Mouse (Mus musculus): ENCODE data around the gene Pias4.
A peak's percentile ranks its signal among the peaks of the same experiment; 100 is the strongest.

Pias4 gene

DNA sequence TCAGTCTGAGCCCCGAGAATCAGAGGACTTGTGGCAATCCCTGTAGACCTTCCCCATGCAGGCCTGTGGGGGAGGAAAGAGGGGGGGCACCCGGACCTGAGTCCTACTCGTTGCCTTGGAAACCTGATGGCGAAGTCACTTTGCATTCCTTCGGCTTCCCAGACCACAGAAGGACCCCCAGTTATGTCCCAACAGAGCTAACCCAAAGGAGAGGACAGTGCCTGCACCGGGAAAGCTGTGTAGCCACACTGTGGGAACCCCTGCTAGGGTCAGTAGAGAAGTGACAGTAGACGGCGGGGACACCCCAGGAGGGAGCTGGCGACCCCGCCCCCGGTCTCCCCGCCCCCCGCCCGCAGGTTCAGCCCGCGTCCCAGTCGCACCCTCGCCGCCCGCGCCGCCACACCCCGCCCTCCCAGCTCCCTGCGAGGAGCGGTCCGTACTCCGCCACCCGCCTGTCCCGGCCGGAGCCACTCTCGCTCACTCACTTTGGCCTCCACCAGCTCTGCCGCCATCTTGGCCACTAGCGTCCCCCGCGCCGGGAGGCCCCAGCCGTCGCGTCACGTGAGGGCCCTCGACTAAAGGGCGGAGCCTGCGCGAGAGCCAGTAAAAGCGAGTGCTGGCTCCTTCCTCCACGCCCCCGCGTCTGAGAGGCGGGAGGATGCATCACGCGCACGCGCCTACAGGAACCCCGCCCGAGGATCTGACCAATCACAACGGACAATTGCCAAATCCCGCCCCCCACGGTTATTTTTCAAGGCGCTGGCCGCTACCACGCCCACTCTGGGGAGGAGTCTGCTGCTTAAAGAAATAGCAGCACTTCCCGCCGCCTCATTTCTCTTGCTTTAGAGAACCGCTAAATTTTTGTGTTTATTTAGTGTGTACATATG lies at the start of gene Pias4:
Pias4 (minus strand) TSS at position 724 of the 887 bp plus-strand sequence.
- DNase-seq (ENCODE audit: low spot score): peak; percentile 99

DNA sequence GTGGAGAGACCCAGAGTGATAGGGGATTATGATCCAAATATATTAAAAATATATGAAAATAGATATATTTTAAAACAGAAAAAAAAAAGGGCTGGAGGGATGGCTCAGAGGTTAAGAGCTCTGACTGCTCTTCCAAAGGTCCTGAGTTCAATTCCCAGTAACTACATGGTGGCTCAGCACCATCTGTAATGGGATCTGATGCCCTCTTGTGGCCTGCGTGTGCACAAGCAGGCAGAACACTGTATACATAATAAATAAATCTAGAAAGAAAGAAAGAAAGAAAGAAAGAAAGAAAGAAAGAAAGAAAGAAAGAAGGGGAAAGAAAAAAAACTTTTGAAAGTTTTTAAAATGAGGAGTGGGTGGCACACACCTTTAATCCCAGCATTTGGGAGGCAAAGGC lies 49.5 kb upstream of the Pias4 start:
- peak; percentile 30 for DNase-seq (ENCODE audit: low spot score)

DNA sequence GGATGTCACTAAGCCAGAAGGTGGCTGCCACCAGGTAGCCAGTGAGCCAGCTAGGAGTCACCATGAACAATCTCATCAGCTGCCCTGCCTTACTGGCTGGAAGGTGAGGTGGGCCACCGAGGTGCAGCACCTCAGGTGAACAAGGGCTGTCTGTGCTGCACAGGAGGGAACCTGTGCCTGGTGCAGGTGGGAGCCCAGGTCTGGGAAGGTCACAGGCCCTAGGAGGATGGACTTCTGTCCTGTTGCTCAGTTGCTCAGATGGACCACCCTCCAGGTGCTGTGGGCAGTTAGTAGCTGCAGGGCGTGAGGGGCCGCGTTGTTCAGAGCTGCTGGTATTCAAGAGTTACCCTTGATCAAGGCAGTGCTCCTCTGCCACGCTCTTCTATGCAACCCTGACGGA lies 49.1 kb upstream of the Pias4 start:
- no peak for DNase-seq (ENCODE audit: low spot score)

DNA sequence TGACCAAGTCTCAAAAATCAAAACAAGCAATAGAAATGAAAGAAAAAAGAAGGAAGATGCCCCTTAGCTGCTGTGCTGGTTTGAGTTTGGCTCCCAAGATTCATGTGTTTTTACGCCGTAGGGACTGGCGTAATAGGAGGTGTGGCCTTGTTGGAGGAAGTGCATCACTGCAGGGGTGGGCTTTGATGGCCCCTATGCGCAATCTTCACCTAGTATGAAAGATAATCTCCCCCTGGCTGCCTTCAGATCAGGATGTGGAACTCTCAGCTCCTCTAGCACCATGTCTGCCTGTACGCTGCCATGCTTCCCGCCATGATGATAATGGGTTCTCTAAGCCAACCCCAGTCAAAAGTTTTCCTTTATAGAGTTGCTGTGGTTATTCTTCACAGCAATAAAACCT lies 48.5 kb upstream of the Pias4 start:
- DNase-seq (ENCODE audit: low spot score): no peak

DNA sequence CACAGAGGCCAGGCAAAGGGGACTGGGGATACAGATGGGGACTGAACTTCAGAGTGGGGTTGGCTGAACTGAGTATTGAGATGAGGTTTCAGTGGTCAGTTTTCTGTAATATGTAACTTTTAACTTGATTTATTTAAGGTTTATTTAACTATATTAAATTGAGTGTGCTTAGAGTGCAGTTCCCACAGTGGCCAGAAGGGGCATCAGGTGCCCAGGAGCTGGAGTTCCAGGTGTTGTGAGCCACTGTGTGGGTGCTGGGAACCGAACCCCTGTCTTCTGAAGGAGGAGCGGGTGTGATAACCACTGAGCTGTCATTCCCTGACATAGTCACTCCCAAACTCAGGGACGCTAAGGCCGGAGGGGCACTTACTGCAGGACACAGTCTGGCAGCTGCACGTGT lies 42.4 kb upstream of the Pias4 start:
- DNase-seq (ENCODE audit: low spot score): no peak

DNA sequence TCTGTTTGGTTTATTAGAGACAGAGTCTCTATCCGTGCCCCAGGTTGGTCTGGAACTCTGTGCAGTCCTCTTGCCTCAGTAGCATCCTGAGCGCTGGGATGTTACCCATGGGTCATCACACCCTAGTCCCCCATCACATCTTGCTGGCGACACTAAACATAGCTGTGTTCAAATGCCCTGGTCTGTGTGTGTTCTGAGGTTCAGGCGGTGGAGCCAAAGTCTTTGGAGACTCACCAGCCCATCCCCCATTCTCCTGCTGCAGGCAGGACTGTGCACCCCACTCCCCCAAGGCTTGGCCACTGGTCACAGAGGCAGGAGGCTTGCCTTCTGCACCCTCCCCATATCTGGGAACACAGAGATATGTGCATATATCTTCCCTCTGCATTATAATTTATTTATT lies 36.4 kb upstream of the Pias4 start:
- DNase-seq (ENCODE audit: low spot score): no peak

DNA sequence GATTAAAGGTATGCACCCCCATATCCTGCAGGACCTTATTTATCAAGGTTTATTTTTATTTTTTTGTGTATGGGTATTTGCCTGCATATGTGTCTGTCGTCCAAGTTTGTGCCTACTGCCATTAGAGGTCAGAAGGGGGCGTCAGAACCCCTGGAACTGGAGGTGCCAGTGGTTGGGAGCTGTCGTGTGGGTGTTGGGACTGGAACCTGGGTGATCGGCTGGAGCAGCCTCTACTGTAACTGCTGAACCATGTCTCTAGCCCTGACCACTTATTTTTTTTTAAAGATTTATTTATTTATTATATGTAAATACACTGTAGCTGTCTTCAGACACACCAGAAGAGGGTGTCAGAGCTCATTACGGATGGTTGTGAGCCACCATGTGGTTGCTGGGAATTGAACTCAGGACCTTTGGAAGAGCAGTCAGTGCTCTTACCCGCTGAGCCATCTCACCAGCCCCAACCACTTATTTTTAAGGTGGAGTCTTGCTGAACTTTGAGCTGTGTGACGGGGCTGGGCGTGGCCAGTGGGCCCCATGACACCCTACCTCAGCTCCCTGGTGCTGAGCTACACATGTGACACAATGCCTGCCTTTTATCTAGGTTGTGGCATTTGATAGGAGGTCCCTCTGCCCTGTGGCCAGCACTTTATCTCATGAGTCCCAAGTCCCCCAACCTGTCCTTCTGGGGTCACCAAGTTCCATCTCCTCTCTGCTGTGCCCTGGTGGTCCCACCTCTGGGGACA lies 35.4 kb upstream of the Pias4 start:
- no peak for DNase-seq (ENCODE audit: low spot score)

DNA sequence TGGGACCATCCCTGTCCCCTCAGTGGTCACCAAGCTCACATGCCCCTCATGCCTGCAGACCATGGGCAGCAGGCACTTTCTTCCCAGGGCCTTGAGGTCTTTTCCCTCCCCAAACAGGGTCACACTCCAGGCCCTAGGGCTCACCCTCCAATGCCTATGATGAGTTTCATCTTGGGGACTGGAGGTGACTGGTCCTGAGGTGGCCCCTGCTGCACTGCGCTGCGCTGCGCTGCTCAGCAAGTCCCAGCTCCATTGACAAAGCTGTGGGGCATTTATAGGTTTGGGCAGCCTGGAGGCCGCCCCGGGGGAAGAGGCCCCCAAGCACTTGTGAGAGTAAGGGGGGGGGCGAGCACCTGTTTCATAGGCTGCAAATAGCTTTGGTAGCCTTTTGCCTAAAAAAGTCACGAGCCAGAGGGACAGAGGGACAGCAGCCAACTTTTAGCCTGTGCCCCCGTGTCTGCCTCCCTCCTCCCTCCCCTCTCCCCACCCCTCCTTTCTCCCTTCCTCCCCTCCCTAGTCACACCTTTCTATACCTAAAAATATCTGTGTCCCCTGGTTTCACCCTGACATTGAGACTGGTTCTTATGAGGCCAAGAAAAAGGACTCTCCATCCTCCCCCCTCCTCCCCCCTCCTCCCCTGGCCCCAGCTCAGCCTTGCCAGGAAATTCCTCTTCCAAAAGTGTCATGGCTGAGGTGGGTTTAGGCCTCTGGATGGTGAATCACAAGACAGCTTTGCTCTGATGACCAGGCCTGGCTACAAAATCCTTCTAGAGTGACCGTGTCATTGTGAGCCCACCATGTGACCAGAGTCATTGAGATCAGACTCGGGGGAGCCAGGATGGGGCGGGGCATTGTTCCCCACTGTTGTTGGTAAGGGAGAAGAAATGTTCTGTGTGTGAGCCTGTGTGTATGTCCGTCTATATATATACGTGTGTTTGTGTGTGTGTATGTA lies 34.4 kb upstream of the Pias4 start, which contains the start of gene Nmrk2:
Nmrk2 (minus strand) TSS at position 245 of the 952 bp plus-strand sequence.
- no peak for DNase-seq (ENCODE audit: low spot score)

DNA sequence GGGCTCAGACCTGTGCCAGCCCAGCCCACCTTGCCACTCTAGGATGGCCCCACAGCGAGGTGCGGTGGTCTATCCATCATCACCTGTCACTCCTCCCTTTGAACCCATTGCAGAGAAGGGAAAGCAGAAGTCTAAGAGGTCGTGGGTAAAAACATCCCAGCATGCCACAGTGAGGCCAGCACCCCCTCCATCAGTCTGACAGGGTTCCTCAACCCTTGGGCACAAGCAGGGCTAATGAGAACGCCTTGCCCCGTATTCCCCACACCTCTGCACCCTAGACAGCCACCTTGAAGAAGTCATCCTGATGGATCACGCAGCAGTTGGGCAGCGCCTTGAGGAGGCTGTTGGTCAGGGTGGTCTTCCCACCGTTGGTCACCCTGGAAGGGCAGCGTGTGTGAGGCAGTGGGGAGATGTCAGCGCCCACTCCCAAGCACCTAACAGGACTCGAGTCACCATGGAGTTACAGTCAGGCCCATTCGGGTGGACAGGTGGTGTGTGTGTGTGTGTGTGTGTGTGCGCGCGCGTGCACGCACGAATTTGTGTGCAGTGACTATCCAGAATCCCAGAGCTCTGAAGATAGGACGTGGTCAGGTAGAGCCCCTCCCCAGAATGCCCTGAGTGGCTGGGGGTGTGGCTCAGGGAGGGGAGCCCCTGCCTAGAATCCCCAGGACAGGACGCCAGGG lies 33.0 kb upstream of the Pias4 start:
- DNase-seq (ENCODE audit: low spot score): no peak

DNA sequence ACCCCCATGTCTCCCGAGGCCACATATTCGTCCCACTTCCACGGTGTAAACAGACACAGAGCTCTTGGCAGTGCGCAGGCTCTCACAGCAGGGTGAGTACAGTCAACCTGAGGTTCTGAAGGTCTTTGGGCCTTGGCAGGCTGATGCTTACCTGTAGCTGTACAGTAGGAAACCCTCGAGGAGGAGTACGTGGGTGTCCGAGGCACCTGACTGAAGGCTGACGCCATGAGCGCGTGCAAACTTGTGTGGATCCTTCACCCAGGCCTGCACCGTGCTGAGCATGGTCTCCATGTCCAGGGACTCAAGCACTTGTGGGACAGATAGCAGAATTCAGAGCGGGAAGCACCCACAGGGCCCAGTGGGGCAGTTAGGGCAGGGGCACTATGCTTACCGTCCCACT lies 32.4 kb upstream of the Pias4 start:
- no peak for DNase-seq (ENCODE audit: low spot score)

DNA sequence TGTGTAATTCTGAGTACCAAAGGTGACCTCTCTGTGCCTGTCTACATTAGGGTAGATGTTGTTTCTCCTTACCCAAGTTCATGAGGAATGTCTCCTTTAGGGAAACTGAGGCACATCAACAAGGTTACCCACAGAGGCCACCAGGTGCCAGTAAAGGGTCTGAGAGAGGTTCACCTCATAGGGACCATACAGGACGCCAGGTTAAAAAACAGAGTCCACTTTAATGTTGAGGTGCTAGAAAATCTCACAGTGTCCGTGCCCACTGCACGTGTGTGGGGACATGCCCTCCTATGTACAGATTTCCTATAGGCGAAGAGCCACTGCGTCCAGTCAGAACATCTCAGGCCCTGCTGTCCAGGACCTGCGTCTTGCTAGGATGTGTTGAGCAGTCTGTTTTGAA lies 31.3 kb upstream of the Pias4 start:
- DNase-seq (ENCODE audit: low spot score): no peak

DNA sequence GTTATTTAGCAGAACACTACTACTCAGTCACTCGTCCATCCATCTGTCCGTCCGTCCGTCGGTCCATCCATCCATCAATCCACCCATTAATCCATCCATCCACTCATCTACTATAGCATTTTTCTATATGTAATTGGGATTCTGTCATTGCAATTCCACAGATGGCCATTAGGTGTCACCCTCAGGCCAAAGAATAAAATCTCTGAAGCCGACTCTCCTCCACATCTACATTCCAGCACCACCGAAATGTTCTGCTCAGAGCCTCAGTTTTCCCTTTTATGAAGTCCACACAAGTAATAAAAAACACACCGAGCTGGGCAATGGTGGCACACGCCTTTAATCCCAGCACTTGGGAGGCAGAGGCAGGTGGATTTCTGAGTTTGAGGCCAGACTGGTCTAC lies 30.5 kb upstream of the Pias4 start:
- DNase-seq (ENCODE audit: low spot score): peak; percentile 78

DNA sequence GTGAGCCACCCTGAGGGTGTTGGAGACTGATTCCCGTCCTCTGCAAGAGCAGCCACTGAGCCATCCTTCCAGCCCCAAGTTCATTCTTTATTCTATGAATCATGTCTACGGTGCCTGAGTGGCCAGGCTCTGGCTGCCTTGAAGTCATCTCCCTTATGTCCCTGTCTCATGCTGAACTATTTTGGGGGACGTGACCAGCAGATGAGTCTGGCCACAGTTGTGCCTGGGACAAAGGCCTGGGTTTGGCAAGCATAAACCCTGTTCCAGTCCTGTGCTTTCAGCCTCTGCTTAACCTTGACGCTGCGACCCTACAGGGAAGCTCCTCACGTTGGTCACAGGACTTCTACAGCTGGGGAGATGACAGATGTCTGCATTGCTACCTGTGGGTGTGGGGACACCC lies 29.6 kb upstream of the Pias4 start:
- no peak for DNase-seq (ENCODE audit: low spot score)

DNA sequence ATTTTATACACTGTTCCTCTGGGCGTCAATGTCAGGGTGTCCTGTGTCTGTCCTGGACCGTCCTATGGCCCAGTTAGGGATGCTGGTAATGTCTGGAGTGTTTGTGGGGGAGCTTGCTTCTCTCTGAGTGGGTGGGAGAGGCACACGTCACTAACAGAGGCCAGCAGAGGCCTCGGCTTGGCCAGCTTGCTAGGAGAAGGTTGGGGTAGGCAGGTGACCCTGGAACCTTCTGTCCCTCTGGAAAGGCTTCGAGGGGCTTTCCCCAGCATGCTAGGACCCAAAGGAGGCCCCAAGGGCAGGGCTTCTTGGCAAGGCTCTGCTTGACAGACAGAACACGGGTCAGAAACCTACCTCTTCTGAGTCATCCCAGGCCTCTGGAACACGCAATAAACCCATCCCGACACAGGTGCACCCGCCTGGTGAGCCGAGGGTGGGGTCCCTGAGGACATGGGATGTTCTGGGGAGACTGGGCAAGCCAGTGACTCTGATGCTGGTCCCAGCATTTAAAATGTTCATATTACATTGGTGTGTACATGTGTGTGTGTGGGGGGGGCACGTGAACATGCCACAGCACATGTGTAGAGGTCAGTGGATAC lies 28.8 kb upstream of the Pias4 start:
- no peak for DNase-seq (ENCODE audit: low spot score)

DNA sequence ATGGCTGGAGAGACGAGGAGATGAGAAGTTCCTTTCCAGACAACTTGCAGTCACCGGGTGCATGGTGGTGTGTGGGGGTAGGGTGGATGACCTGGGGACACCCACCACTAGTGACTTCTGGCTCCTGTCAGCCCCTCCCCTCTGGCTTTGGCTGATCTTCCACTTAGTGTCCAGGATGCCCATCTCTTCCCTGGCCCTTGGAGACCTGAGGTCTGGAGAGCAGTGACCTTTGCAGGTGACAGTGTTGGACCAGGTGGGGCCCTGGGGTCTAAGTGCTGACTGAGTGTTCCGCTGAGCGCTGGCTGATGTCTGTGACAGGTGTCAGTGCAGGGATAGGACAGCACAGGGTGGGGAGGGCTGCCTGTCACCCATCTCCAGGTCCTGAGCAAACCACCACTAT lies 27.6 kb upstream of the Pias4 start:
- no peak for DNase-seq (ENCODE audit: low spot score)

DNA sequence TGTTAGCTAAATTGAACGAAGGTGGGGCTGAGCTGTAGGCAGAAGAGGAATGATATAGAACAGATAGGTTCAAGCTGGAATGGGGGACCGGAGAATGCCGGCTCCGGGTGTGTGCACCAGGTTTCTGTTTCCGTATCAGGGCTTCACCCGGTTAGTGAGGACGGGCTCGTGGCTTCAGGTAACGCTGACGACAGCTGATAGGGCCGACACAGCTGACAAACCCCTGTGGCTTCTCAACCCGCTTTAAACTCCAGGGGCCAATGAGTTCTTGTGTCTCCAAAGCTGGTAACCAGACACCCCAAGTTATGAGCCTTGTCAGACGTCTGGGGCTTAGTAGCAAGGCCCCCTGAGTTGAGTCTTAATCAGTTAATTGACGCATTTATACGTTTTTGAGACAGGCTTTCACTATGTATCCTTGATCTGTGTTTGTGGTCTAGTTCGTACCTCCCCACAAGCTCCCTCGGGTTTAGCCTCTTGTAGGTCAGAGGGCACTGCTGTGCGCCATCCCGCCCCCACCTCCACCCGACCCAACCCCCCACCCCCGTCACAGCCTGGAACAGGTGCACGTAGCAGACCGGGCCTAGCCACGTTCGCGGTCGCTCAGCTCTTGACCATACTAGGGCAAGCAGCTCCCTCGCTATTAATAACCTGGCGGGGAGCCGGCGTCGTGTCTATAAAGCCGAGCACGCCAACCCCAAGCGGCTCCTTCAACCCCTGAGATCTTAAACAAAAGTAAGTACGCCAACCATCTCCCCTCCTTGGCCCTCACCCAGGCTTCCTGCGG lies 26.5 kb upstream of the Pias4 start:
- no peak for DNase-seq (ENCODE audit: low spot score)

DNA sequence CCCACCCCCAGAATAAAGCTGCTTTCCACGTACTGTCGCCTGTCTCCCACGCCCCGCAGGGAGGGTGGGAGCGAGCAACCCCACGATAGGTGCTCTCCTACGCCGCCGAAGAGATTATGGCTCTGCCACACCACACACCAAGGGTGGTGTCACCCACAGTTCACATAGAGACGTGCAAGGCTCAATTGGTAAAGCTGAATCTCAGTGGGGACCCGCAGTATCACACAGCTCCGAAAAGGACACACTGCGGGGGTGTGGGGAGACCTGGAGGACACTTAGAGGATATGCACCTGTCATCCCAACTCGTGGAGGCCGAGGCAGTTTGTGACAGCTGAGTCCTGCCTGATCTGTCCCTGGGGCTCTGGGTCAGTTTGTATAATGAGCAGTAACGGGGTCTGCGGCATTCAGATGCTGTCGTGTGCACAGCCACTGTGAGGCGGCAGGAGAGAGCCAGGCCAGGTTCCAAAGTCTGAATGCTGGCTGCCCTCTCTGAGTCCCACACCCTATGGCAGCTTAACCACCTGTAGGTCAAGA lies 25.3 kb upstream of the Pias4 start:
- DNase-seq (ENCODE audit: low spot score): no peak

DNA sequence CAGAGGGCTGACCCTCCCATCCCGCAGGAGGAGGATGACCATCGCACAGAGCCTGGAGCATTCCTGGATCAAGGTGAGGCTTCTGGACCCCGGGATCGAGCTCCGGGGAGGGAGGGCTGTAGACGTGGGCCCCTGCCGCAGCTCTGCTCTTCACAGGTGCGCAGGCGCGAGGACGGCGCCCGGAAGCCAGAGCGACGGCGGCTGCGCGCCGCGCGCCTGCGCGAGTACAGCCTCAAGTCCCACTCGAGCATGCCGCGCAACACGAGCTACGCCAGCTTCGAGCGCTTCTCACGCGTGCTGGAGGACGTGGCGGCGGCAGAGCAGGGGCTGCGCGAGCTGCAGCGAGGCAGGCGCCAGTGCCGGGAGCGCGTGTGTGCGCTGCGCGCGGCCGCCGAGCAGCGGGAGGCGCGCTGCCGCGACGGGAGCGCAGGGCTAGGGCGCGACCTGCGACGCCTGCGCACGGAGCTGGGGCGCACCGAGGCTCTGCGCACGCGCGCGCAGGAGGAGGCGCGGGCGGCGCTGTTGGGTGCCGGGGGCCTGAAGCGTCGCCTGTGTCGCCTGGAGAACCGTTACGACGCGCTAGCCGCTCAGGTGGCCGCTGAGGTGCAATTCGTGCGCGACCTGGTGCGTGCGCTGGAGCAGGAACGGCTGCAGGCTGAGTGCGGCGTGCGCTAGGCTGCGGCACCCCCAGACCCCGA lies 24.7 kb upstream of the Pias4 start:
- no peak for DNase-seq (ENCODE audit: low spot score)

DNA sequence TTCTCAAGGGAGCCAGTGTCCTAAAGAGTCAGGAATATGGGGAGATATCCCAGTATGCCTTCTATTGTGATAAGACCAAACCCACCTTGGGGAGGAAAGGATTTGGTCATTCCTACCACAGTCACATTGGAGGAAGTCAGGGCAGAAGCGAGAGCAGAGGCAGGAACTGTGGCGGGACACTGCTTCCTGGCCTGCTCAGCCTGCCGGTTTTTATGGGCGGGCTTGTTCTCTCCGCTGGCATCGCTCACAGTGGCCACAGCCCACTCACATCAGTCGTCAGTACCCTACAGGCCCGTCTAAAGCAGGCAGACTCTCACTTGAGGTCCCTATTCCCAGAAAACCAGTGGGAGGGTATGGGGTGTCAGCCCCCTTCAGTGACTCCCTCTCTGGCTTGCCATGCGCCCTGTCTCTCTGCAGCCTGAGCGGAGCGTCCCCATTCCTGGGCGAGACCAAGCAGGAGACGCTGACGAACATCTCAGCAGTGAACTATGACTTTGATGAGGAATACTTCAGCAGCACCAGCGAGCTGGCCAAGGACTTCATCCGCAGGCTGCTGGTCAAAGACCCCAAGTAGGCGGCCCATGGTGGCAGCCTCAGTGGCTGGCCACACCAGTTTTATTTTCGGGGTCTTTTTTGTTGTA lies 23.7 kb upstream of the Pias4 start:
- no peak for DNase-seq (ENCODE audit: low spot score)

All from adipocyte (in vitro differentiated cells).